Mouse (Mus musculus) embryo, embryonic 9.5 days (tissue): ENCODE measurements around the gene Tma16.

ENCODE experiments used
- DNase-seq: peaks from one replicate; pipeline ENCODE4 v3.0.0-alpha.2; 2017; ENCODE audit errors: extremely low spot score

Gene Tma16

GRCm38 (mm10) chr8:66486084-66486763 is at the start of gene Tma16:
Gene Tma16, minus strand, starts transcription at chr8:66486530.
- peak; percentile 90 for DNase-seq

GRCm38 (mm10) chr8:66520576-66520975 is 34.2 kb upstream of the Tma16 start:
- DNase-seq, result no peak

- DNase-seq, result no peak
These were observed 32.8 kb upstream of the Tma16 start for GRCm38 (mm10) chr8:66519149-66519548.

GRCm38 (mm10) chr8:66511537-66511936 is 25.2 kb upstream of the Tma16 start, which contains the start of gene Tktl2:
Gene Tktl2, plus strand, starts transcription at chr8:66511756.
- DNase-seq, result no peak

GRCm38 (mm10) chr8:66503381-66503780 is 17.1 kb upstream of the Tma16 start:
- DNase-seq, result no peak

DNA sequence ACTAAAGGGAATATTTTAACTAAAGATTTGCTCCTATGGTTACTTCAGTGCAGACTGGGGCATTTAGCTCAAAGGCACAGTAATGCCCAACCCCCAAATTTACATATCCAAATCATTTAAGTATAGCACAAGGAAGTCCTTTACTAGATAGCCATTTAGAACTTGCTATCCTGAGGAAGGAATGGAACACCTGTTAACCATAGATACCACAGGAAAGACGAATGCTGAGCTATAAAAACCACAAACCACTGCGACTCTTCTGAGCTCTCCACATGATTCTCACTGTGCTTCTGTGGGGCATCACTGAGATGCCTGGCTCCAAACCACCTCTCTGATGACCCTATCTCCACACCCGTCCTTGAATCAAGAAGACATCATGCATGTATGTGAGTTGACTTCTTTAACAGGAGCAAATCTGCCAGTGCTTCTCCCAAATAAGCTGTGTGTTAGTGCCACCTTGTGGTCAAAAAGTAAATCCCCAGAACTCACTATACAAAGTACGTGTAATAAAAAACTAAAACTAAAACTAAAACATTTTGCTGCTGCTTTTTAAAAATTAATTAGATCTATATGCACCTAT is 10.8 kb upstream of the Tma16 start:
- DNase-seq, result peak; percentile 43

DNA sequence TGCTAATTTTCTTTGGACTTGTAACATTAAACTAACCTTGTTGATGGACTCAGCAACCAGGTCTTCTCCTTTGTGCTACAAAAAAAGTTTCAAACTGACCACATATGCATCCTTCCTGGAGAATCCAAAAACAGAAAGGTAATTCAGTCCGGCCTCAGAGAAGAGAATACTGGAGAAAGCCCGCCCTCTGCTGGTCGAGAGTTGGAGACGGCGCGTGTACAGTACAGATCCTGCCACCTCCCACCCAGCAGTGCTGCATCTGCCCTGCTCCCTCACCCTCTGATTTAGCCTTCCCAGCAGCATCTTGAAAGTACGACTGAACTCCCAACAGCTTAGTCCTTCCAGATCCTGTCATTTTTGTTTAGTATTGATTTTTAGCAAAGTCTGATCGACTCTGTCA is 9.4 kb upstream of the Tma16 start:
- DNase-seq, result peak; percentile 61

DNA sequence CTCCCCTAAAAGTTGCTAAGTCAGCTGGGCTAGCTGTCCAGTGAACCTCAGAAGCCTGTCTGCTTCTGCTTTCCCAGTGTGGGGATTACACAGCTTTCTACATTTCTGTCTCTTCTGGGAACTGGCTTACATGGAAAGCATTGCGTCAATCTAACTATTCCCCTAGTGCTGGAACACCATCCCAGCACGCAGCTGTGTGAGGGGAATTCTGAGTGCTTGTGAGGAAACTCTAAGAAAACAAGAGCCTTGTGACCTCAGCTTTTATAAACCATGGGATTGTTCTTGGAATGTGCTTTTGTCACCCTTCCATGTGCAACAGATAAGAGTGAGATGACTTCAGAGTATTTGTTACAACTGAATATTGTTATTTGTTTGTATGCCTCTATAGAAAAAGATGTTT is 8.2 kb upstream of the Tma16 start:
- DNase-seq, result no peak

DNA sequence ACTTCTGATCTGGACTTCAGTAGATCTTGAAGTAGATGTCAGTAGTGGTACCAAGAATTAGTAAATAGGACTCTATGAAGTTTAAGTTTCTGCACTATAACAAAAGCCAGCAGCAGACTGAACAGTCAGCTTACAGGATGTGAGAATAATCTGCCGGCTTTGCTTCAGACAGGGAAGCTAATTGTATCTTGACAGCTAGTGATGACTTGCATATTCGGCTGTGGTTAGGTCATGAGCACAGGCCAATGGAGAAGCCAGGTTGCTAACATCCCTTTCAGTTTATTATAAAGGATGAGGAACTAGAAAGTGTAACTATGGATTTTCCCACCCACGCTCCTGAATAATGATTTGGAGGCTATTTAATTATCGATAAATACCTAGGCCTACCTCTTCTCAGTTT is 4.3 kb upstream of the Tma16 start:
- DNase-seq, result no peak

- no peak for DNase-seq
These were observed 2.2 kb upstream of the Tma16 start for GRCm38 (mm10) chr8:66488556-66488955.

DNA sequence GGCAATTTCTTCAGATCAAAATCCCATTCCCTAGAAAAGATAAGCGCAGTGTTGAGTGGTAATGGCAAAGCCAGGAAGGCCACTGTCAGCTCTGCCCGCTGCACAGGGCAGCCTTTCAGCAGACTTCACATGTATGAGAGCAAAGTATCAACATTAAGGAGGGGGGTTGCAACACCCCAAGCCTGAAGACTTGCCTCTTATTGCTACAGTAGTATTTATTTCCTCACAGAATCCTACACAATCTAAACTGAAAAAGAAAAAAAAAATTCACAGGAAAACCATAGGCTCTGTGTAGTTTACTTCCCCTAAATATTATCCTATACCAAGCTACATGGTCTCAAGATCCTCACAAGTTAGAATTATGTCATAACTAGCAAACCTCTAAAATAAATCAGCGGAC is 9.4 kb downstream of the Tma16 start:
- no peak for DNase-seq

DNA sequence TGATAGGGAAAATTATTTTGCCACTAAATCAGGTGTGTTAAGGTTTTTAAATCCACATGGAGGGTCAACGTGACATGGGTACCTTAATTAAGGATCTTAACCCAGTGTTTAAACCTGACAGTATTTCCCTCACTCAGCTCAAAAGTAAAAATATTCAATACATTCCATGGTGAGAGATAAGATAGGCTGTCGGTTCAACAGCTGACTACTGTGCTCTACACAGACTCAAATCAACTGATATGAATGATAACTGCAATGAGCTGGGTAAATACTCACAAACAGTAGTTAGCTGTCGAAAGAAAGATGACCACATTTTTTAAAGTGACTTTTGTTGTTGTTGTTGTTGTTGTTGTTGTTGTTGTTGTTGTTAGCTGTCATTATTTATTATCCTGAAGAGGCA is 16.5 kb downstream of the Tma16 start:
- DNase-seq, result no peak

DNA sequence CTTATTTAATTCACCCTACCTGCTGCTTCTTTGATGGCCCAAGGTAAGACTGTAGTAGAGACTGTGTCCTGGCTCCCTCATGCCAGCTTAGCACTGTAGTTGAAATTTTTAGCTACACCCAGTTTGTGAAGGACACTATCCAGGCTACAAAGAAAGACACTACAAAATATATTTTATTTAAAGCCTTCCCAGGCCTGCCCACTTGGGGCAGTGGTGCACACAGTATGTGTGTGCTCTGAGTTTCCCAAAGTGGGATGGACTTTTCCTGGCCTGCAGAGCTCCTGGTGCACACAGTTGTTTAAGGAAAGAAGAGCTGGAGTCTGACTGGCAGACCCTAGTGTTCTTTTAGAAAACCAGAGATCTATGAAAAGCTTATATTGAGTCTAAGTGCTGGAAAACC is 29.3 kb downstream of the Tma16 start:
- DNase-seq, result no peak

GRCm38 (mm10) chr8:66450691-66451090 is 35.6 kb downstream of the Tma16 start:
- peak; percentile 14 for DNase-seq

GRCm38 (mm10) chr8:66445351-66445750 is 41.0 kb downstream of the Tma16 start:
- DNase-seq, result no peak

DNA sequence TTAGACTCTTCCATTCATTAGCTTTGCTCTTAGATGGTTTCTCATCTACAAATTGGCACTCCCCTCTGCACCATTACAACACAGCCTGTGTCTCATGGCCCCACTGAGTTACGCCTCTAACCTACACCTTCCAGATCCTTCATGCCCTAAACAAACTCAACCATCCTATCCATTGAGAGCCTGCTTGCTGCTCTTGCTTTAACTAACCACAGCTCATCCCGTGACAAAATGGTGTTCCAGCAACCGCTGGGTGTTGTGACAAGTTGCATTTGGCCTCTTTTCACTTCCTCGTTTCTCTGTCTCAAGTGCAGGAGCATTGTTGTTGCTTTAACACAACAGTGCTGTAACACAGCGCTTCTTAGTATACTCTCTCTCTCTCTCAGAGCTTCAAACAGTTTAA is 42.2 kb downstream of the Tma16 start:
- DNase-seq, result no peak

GRCm38 (mm10) chr8:66442778-66443177 is 43.6 kb downstream of the Tma16 start:
- no peak for DNase-seq

- DNase-seq, result no peak
These were observed 45.2 kb downstream of the Tma16 start for GRCm38 (mm10) chr8:66441123-66441522.

- DNase-seq, result no peak
These were observed 47.9 kb downstream of the Tma16 start for GRCm38 (mm10) chr8:66438468-66438867.

DNA sequence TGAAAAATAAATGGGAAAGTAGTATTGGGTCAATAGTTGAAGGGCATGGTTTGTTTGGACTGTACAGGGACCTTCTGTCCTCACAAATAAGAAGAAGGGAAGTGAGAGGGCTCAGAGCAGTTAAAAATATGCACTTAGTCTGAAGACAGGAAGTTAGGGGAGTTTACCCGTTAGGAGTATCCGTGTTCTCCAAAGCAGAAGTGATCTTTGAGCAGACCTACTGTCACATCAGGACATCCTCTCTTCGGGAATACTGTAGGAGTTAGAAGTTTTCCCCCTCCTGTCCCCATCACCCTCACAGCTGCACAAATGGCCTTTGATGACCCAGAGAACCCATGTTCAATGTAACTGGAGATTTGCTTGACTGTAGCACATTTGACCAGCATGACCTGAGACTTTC is 48.4 kb downstream of the Tma16 start:
- DNase-seq, result no peak

- no peak for DNase-seq
These were observed 49.5 kb downstream of the Tma16 start for GRCm38 (mm10) chr8:66436804-66437203.

GRCm38 (mm10) chr8:66433577-66433976 is 52.8 kb downstream of the Tma16 start:
- no peak for DNase-seq

DNA sequence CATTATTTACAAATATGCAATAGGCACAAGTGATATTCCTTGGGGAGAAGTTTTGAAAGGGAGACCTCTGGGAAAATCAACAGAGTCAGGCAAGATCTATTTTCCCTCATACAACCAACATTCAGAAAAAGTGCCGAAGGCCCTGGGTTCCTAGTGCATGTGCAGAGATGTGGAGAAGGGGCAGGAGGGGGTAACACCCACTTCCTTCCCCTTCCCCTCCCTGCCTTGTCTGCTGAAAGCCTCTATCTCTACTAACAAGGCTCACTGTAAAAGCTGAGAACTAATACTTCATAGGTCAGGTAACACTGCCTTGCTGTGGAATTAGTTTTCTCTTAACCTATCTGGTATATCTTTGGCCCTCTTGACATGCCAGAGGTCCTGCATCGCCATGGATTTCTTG is 55.7 kb downstream of the Tma16 start:
- no peak for DNase-seq
